Mouse (Mus musculus): ENCODE results near the gene 4930578G10Rik. TPM values are rescaled to one million over a fixed set of nuclear protein-coding genes. Genes with fewer than 3 reads are reported as not detected.

4930578G10Rik gene
- total and polyA plus RNA-seq, 3 experiments, result not detected

DNA sequence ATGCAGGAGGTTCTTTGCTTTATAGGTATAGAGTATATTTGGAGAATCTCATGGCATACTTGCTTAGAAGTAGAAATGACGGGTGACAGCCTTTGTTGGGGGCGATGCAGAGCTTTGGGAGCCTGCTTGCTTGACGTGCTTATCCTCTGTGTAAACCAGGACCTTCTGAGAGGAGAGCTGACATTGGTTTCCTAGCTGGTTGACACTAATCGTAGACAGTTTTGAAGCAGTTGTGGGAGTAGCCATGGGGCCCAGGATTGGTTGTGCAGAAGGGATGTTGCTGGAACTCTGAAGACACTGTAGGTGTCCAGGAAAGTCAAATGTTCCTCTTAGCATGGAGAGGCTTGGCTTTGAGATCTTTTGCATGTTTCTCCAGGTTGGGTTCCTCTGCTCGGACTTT is 132.8 kb downstream of the 4930578G10Rik start:
- Histone ChIP-seq H3K4me2 (ENCODE audit: insufficient read depth, low read depth, poor library complexity, severe bottlenecking) (no peak overlapping the region), H3K9me3 (replicated peaks; ENCODE audit: low read length) (no peaks in the 10 kb centered on the region), H3K4me3 (replicated peaks in 1 of 3; ENCODE audit: low read depth in 2 of 3, low read length in 2 of 3, poor library complexity in 1 of 3) (no peak overlapping the region), H3K36me3 (replicated peaks in 1 of 2; ENCODE audit: control insufficient read depth in 1 of 2, insufficient read depth in 1 of 2, low read length in 1 of 2) (no peaks in the 10 kb centered on the region), H3K4me1 (ENCODE audit: control insufficient read depth in 1 of 2, insufficient read depth in 2 of 2) (no peaks in the 10 kb centered on the region), H3K79me2 (replicated peaks; ENCODE audit: control insufficient read depth, extremely low read depth, insufficient read depth, poor library complexity, severe bottlenecking) (no peaks in the 10 kb centered on the region), H3K27me3 (replicated peaks) (peaks cover 24% of the 10 kb centered on the region), H3K9ac (ENCODE audit: insufficient read depth, low read depth) (no peak overlapping the region), H3K27ac (ENCODE audit: insufficient read depth, low read depth) (no peak overlapping the region)
- DNase-seq (ENCODE audit: extremely low read depth), result no peak
- dilution Hi-C loops (cut with MboI; ENCODE audit: extremely low pct_ligation_motif_present, extremely low pct_unique_long_range_greater_than_20kb, low sequenced_read_pairs), result no loop called here
- TF ChIP-seq MEF2A (IDR thresholded peaks at IDR 0.05; ENCODE audit: borderline replicate concordance, low read depth, low read length), result no peak
- TF ChIP-seq KAT2A (IDR thresholded peaks at IDR 0.05; ENCODE audit: insufficient replicate concordance, low read length), result no peak
- no peak for TF ChIP-seq CHD2 (IDR thresholded peaks at IDR 0.05; ENCODE audit: low read length)
- no peak for TF ChIP-seq MXI1 (IDR thresholded peaks at IDR 0.05; ENCODE audit: low read depth, low read length)
- TF ChIP-seq ZMIZ1 (IDR thresholded peaks at IDR 0.05; ENCODE audit: low read depth, low read length), result no peak
- TF ChIP-seq MAZ (IDR thresholded peaks at IDR 0.05; ENCODE audit: low read depth, low read length), result no peak
- no peak for TF ChIP-seq JUND (conservative IDR thresholded peaks at IDR 0.05; ENCODE audit: low read depth, low read length)
- TF ChIP-seq MYC (IDR thresholded peaks at IDR 0.05; ENCODE audit: low read depth, low read length), result no peak
- no peak for TF ChIP-seq TBP (conservative IDR thresholded peaks at IDR 0.05; ENCODE audit: low read depth, low read length)
- no peak for TF ChIP-seq NRF1 (IDR thresholded peaks at IDR 0.05; ENCODE audit: low read depth, low read length)
- TF ChIP-seq NELFE (IDR thresholded peaks at IDR 0.05; ENCODE audit: low read depth, low read length), result no peak
- no peak for TF ChIP-seq SMC3 (IDR thresholded peaks at IDR 0.05; ENCODE audit: low read depth, low read length)
- no peak for TF ChIP-seq POLR2A (IDR thresholded peaks at IDR 0.05; ENCODE audit: low read depth, low read length)
- TF ChIP-seq SIN3A (IDR thresholded peaks at IDR 0.05; ENCODE audit: low read length), result no peak
- TF ChIP-seq USF2 (conservative IDR thresholded peaks at IDR 0.05; ENCODE audit: low read depth, low read length), result no peak
- TF ChIP-seq E2F4 (IDR thresholded peaks at IDR 0.05; ENCODE audit: insufficient replicate concordance, low read depth, low read length), result no peak
- no peak for TF ChIP-seq EP300 (IDR thresholded peaks at IDR 0.05; ENCODE audit: low read length)
- in situ Hi-C loops (cut with MboI; ENCODE audit: low pct_ligation_motif_present, low pct_unique_long_range_greater_than_20kb, low sequenced_read_pairs), result no loop called here

GRCm38 (mm10) chr4:42870748-42871147 is 135.4 kb downstream of the 4930578G10Rik start:
- Histone ChIP-seq H3K36me3 (replicated peaks in 1 of 2; ENCODE audit: control insufficient read depth in 1 of 2, insufficient read depth in 1 of 2, low read length in 1 of 2) (no peaks in the 10 kb centered on the region), H3K9ac (ENCODE audit: insufficient read depth, low read depth) (no peak overlapping the region), H3K27ac (ENCODE audit: insufficient read depth, low read depth) (no peak overlapping the region), H3K4me2 (ENCODE audit: insufficient read depth, low read depth, poor library complexity, severe bottlenecking) (no peak overlapping the region), H3K4me3 (replicated peaks in 1 of 3; ENCODE audit: low read depth in 2 of 3, low read length in 2 of 3, poor library complexity in 1 of 3) (no peak overlapping the region), H3K4me1 (ENCODE audit: control insufficient read depth in 1 of 2, insufficient read depth in 2 of 2) (no peaks in the 10 kb centered on the region), H3K27me3 (replicated peaks) (peaks cover 31% of the 10 kb centered on the region), H3K9me3 (replicated peaks; ENCODE audit: low read length) (no peaks in the 10 kb centered on the region), H3K79me2 (replicated peaks; ENCODE audit: control insufficient read depth, extremely low read depth, insufficient read depth, poor library complexity, severe bottlenecking) (no peaks in the 10 kb centered on the region)
- in situ Hi-C loops (cut with MboI; ENCODE audit: low pct_ligation_motif_present, low pct_unique_long_range_greater_than_20kb, low sequenced_read_pairs), result loop anchor here (5.0 kb wide), 1 partner anchor 92 kb away; no protein-coding TSS in a partner anchor
- dilution Hi-C loops (cut with MboI; ENCODE audit: extremely low pct_ligation_motif_present, extremely low pct_unique_long_range_greater_than_20kb, low sequenced_read_pairs), result no loop called here
- TF ChIP-seq SMC3 (IDR thresholded peaks at IDR 0.05; ENCODE audit: low read depth, low read length) (peak; percentile 54), CTCF (conservative IDR thresholded peaks at IDR 0.05 in 1 of 2, IDR thresholded peaks at IDR 0.05 in 1 of 2; ENCODE audit: low read depth in 2 of 2, low read length in 2 of 2) (peak in 1 of 2 experiments; percentile 51; a peak in 2 of 4 replicates), BHLHE40 (IDR thresholded peaks at IDR 0.05; ENCODE audit: low read depth, low read length) (no peak), USF1 (IDR thresholded peaks at IDR 0.05; ENCODE audit: low read depth, low read length) (no peak), RAD21 (IDR thresholded peaks at IDR 0.05; ENCODE audit: low read depth, low read length) (peak; percentile 26), GABPA (IDR thresholded peaks at IDR 0.05; ENCODE audit: insufficient replicate concordance, low read depth, low read length) (no peak)
- DNase-seq (ENCODE audit: extremely low read depth), result no peak

Data from CH12.LX (cell line).